Mouse (Mus musculus) cortical plate, adult 2 months (tissue): ENCODE data around the gene 2200002J24Rik.

Experiments used
- CTCF ChIP-seq: fragments of 200-500 bp; IDR thresholded peaks from 2 replicates; pipeline ENCODE4 v1.5.1; 2011; ENCODE audit warnings: mild to moderate bottlenecking, control low read depth, low read length; ENCODE audit not compliant: insufficient read depth; ENCODE audit errors: extremely low read depth
- POLR2A ChIP-seq: fragments of 200-500 bp; IDR thresholded peaks from 2 replicates; pipeline ENCODE4 v1.6.1; 2011; ENCODE audit warnings: mild to moderate bottlenecking, low read length, control low read depth; ENCODE audit not compliant: insufficient read depth; ENCODE audit errors: extremely low read depth

- TF ChIP-seq CTCF (no peak), POLR2A (no peak)
Measured at GRCm38 (mm10) chr7:30671480-30671879, 27.2 kb upstream of the 2200002J24Rik start, which contains the start of gene Pmis2.
